Mouse (Mus musculus): ENCODE measurements around the gene Adam17. TPM values are rescaled to one million over a fixed set of nuclear protein-coding genes. Genes with fewer than 3 reads are reported as not detected.

Gene Adam17
- polyA plus RNA-seq (2014; fragmentation: Nextera tagmentation; extraction: Ambion mirVana): 28.7 and 36.0 TPM in 2 replicates

DNA sequence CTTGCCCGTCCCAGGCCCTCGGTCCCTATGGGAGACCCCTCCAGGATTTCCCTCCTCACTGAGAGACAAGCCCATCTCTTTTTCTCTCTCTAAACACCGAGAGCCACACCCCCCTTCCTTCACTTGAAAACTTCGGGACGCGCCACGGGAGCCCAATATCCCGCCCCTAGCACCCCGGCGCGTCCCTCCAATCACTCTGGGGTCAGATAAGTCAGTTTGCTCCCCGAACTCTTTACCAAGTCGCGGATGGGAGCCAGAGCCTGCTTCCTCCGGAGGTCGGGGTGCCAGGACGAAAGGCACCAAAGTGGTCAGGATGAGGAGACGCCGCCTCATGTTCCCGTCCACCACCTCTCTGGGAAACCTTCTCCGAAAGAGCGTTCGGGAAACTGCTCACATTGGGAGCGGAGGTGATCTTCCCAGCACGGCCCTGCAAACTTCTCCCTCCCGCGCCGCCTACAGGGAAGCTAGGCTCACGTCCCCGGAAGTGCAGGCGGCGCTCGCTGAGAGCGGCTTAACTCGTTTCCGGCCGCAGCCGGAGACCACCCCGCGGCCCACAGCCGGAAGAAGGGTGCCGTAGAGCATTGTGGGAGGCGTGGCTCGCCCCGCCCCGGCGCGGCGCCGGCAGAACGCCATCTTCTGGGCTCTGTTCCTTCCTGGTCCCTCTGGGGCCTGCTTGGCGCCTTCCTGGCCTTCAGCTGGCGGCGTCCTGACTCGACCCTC lies at the start of gene Adam17:
Gene Adam17 (minus strand): TSS at position 533 of the 720 bp plus-strand sequence.
- H3K4me3 ChIP-seq (ENCODE audit: low read depth, low read length): peak within 1 kb of the TSS; percentile 60
- H3K4me2 ChIP-seq: peak within 1 kb of the TSS; percentile 87
- H3K9ac ChIP-seq (ENCODE audit: low read depth, low read length): peak within 1 kb of the TSS; percentile 93
- under 1% methylated on average over 55 of the region's 55 CpGs for WGBS (ENCODE audit: insufficient replicate concordance)
- no peaks in the 10 kb centered on the region for H3K27me3 ChIP-seq (ENCODE audit: control insufficient read depth, insufficient read depth, low read length)
- H3K9me3 ChIP-seq (replicated peaks; ENCODE audit: control insufficient read depth, low read length): no peaks in the 10 kb centered on the region
- H3K4me1 ChIP-seq (ENCODE audit: control insufficient read depth, insufficient read depth, low read length): 0 out of 2 replicates have a peak, but pooled peaks cover 3% of the 10 kb centered on the region
- no peaks in the 10 kb centered on the region for H3K36me3 ChIP-seq (ENCODE audit: control insufficient read depth, insufficient read depth, low read length)
- H3K27ac ChIP-seq (ENCODE audit: low read depth, low read length): peak within 1 kb of the TSS; percentile 92
- ATAC-seq (replicated peaks; ENCODE audit: insufficient number of reproducible peaks, low FRiP score, low TSS enrichment): peak; percentile 96

DNA sequence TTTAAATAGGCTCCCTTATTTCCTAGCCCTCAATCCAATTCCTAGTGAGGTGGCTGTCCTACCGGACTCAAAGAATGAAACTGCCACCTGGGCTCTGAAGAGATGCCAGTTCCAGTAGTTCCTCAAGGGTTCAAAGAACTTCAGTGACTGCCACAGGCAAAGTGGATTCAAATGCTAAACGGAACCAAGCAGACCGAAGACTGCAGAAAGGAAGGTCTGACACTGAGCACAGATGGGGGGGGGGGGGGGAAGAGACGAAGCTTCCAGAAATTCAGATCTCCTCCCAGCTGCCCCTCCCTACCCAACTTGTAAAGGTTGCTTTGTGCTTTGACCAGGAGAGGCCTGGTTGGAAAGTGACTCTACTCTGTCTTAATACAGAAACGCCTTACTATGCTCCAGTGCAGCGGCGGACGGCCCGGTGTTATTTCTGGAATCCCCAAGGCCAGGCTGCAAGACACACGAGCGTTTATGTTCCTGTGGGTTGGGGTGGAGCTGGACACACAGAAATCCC lies 45.2 kb upstream of the Adam17 start:
- Histone ChIP-seq H3K9me3 (replicated peaks; ENCODE audit: control insufficient read depth, low read length) (no peaks in the 10 kb centered on the region), H3K4me3 (ENCODE audit: low read depth, low read length) (no peak overlapping the region), H3K36me3 (ENCODE audit: control insufficient read depth, insufficient read depth, low read length) (0 out of 2 replicates have a peak, but pooled peaks cover 2% of the 10 kb centered on the region), H3K27me3 (ENCODE audit: control insufficient read depth, insufficient read depth, low read length) (no peaks in the 10 kb centered on the region), H3K27ac (ENCODE audit: low read depth, low read length) (no peak overlapping the region), H3K4me1 (ENCODE audit: control insufficient read depth, insufficient read depth, low read length) (peaks cover 12% of the 10 kb centered on the region), H3K9ac (ENCODE audit: low read depth, low read length) (peak overlapping the region; percentile 75), H3K4me2 (peak overlapping the region; percentile 80)
- ATAC-seq (replicated peaks; ENCODE audit: insufficient number of reproducible peaks, low FRiP score, low TSS enrichment): no peak
- WGBS (ENCODE audit: insufficient replicate concordance): 36% methylated on average over 11 of the region's 11 CpGs

GRCm38 (mm10) chr12:21418083-21418482 lies 44.7 kb upstream of the Adam17 start:
- Histone ChIP-seq H3K9ac (ENCODE audit: low read depth, low read length) (peak overlapping the region; percentile 75), H3K27me3 (ENCODE audit: control insufficient read depth, insufficient read depth, low read length) (no peaks in the 10 kb centered on the region), H3K9me3 (replicated peaks; ENCODE audit: control insufficient read depth, low read length) (no peaks in the 10 kb centered on the region), H3K4me3 (ENCODE audit: low read depth, low read length) (peak overlapping the region; percentile 81), H3K4me2 (peak overlapping the region; percentile 80), H3K27ac (ENCODE audit: low read depth, low read length) (peak overlapping the region; percentile 99), H3K4me1 (ENCODE audit: control insufficient read depth, insufficient read depth, low read length) (peaks cover 12% of the 10 kb centered on the region), H3K36me3 (ENCODE audit: control insufficient read depth, insufficient read depth, low read length) (peaks cover 3% of the 10 kb centered on the region; the same call in 1 of the 2 replicates)
- ATAC-seq (replicated peaks; ENCODE audit: insufficient number of reproducible peaks, low FRiP score, low TSS enrichment): no peak
- 12% methylated on average over 10 of the region's 10 CpGs for WGBS (ENCODE audit: insufficient replicate concordance)

GRCm38 (mm10) chr12:21417100-21418070 lies 44.0 kb upstream of the Adam17 start, which contains the start of gene Ywhaq:
Ywhaq (minus strand) TSS chr12:21417637.
- H3K4me2 ChIP-seq: peak within 1 kb of the TSS; percentile 82
- H3K4me1 ChIP-seq (ENCODE audit: control insufficient read depth, insufficient read depth, low read length): peaks cover 12% of the 10 kb centered on the region
- ATAC-seq (replicated peaks; ENCODE audit: insufficient number of reproducible peaks, low FRiP score, low TSS enrichment): peak; percentile 100
- H3K27me3 ChIP-seq (ENCODE audit: control insufficient read depth, insufficient read depth, low read length): no peaks in the 10 kb centered on the region
- peak within 1 kb of the TSS; percentile 81 for H3K4me3 ChIP-seq (ENCODE audit: low read depth, low read length)
- H3K9ac ChIP-seq (ENCODE audit: low read depth, low read length): peak within 1 kb of the TSS; percentile 96
- under 1% methylated on average over 84 of the region's 103 CpGs for WGBS (ENCODE audit: insufficient replicate concordance)
- peaks cover 10% of the 10 kb centered on the region for H3K36me3 ChIP-seq (ENCODE audit: control insufficient read depth, insufficient read depth, low read length)
- H3K9me3 ChIP-seq (replicated peaks; ENCODE audit: control insufficient read depth, low read length): no peaks in the 10 kb centered on the region
- H3K27ac ChIP-seq (ENCODE audit: low read depth, low read length): peak within 1 kb of the TSS; percentile 99

DNA sequence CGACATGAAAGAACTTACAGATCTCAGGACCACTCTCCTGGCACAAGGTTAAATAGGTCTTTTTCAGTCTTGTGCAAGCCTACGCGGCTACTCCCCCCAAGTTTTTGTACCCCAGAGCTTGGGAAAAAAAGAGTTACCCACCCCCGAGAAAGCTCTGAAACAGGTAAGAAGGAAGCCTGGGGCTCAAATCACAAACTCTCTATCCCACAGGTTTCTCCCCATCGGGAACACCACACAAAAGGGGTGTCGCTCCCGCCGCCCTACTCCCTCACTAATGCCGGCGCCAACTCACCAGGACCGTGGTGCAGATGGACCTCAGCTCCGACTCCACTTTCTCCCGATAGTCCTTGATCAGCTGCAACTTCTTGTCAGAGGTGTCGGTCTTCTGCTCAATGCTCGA lies 43.1 kb upstream of the Adam17 start:
- no peaks in the 10 kb centered on the region for H3K27me3 ChIP-seq (ENCODE audit: control insufficient read depth, insufficient read depth, low read length)
- peaks cover 12% of the 10 kb centered on the region for H3K4me1 ChIP-seq (ENCODE audit: control insufficient read depth, insufficient read depth, low read length)
- H3K4me2 ChIP-seq: peak overlapping the region; percentile 82
- peak overlapping the region; percentile 81 for H3K4me3 ChIP-seq (ENCODE audit: low read depth, low read length)
- under 1% methylated on average over 13 of the region's 15 CpGs for WGBS (ENCODE audit: insufficient replicate concordance)
- H3K9me3 ChIP-seq (replicated peaks; ENCODE audit: control insufficient read depth, low read length): no peaks in the 10 kb centered on the region
- peak overlapping the region; percentile 96 for H3K9ac ChIP-seq (ENCODE audit: low read depth, low read length)
- H3K27ac ChIP-seq (ENCODE audit: low read depth, low read length): peak overlapping the region; percentile 99
- peaks cover 16% of the 10 kb centered on the region for H3K36me3 ChIP-seq (ENCODE audit: control insufficient read depth, insufficient read depth, low read length)
- no peak for ATAC-seq (replicated peaks; ENCODE audit: insufficient number of reproducible peaks, low FRiP score, low TSS enrichment)

GRCm38 (mm10) chr12:21410620-21411019 lies 37.2 kb upstream of the Adam17 start:
- Histone ChIP-seq H3K9ac (ENCODE audit: low read depth, low read length) (no peak overlapping the region), H3K27ac (ENCODE audit: low read depth, low read length) (no peak overlapping the region), H3K9me3 (replicated peaks; ENCODE audit: control insufficient read depth, low read length) (peaks cover 2% of the 10 kb centered on the region; the same call in 1 of the 2 replicates), H3K4me1 (ENCODE audit: control insufficient read depth, insufficient read depth, low read length) (peaks cover 5% of the 10 kb centered on the region), H3K36me3 (ENCODE audit: control insufficient read depth, insufficient read depth, low read length) (peaks cover 50% of the 10 kb centered on the region), H3K27me3 (ENCODE audit: control insufficient read depth, insufficient read depth, low read length) (no peaks in the 10 kb centered on the region), H3K4me3 (ENCODE audit: low read depth, low read length) (no peak overlapping the region), H3K4me2 (no peak overlapping the region)
- ATAC-seq (replicated peaks; ENCODE audit: insufficient number of reproducible peaks, low FRiP score, low TSS enrichment): no peak
- 54% methylated on average over 2 of the region's 2 CpGs for WGBS (ENCODE audit: insufficient replicate concordance)

- Histone ChIP-seq H3K9me3 (replicated peaks; ENCODE audit: control insufficient read depth, low read length) (peaks cover 2% of the 10 kb centered on the region; the same call in 1 of the 2 replicates), H3K4me1 (ENCODE audit: control insufficient read depth, insufficient read depth, low read length) (peaks cover 3% of the 10 kb centered on the region; the same call in 1 of the 2 replicates), H3K36me3 (ENCODE audit: control insufficient read depth, insufficient read depth, low read length) (peaks cover 50% of the 10 kb centered on the region), H3K4me2 (no peak overlapping the region), H3K27ac (ENCODE audit: low read depth, low read length) (no peak overlapping the region), H3K27me3 (ENCODE audit: control insufficient read depth, insufficient read depth, low read length) (no peaks in the 10 kb centered on the region), H3K9ac (ENCODE audit: low read depth, low read length) (no peak overlapping the region), H3K4me3 (ENCODE audit: low read depth, low read length) (no peak overlapping the region)
- no peak for ATAC-seq (replicated peaks; ENCODE audit: insufficient number of reproducible peaks, low FRiP score, low TSS enrichment)
- WGBS (ENCODE audit: insufficient replicate concordance): 96% methylated on average over 3 of the region's 3 CpGs
These were observed 36.2 kb upstream of the Adam17 start for GRCm38 (mm10) chr12:21409651-21410050.

DNA sequence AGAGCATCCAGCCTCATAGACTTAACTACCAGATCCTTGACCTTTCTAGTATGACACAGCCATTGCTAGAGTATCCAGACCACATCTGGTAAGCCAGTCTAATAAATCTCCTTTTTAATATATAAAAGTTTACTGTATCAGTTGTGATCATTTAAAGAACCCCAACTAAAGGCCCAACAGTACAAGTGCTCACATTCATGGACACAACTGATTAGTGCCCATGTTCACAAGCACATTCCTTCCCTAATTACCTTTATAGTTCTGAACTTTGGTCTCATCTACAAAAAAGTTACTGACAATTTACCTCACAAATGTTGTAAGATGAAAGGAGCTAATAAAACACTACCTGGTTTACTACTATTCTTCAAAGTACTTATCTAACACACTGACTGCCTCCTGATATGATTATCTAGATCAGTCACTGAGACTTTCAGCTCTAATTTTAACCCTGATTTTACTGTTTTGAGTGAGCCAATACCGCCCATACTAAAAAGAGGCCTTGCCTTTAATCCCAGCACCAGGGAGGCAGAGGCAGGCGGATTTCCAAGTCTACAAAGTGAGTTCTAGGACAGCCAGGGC lies 35.4 kb upstream of the Adam17 start:
- Histone ChIP-seq H3K27me3 (ENCODE audit: control insufficient read depth, insufficient read depth, low read length) (no peaks in the 10 kb centered on the region), H3K36me3 (ENCODE audit: control insufficient read depth, insufficient read depth, low read length) (peaks cover 50% of the 10 kb centered on the region), H3K9ac (ENCODE audit: low read depth, low read length) (no peak overlapping the region), H3K27ac (ENCODE audit: low read depth, low read length) (no peak overlapping the region), H3K4me1 (ENCODE audit: control insufficient read depth, insufficient read depth, low read length) (peaks cover 3% of the 10 kb centered on the region; the same call in 1 of the 2 replicates), H3K4me2 (no peak overlapping the region), H3K9me3 (replicated peaks; ENCODE audit: control insufficient read depth, low read length) (peaks cover 2% of the 10 kb centered on the region; the same call in 1 of the 2 replicates), H3K4me3 (ENCODE audit: low read depth, low read length) (no peak overlapping the region)
- ATAC-seq (replicated peaks; ENCODE audit: insufficient number of reproducible peaks, low FRiP score, low TSS enrichment): no peak
- WGBS (ENCODE audit: insufficient replicate concordance): 90% methylated on average over 2 of the region's 2 CpGs

Data from heart, embryonic 11.5 days (tissue).